8 mouse cellular contexts compared by ENCODE assay signal in genomic region chr13:94063156-94063555, GRCm38 (mm10). TPM values are rescaled to one million over a fixed set of nuclear protein-coding genes. Genes with fewer than 3 reads are reported as not detected.
DNase-seq lines count a peak whose midpoint lies in the region; ATAC-seq and TF ChIP-seq lines count a peak whose summit lies in the region.

No protein-coding gene starts in this region.

- TF ChIP-seq CTCF in layer of hippocampus, adult 2 months (conservative IDR thresholded peaks at IDR 0.05): peak; percentile 60

- peaks cover 2% of the 10 kb centered on the region; the same call in 1 of the 2 replicates for H3K9me3 ChIP-seq in heart, embryonic 11.5 days (replicated peaks; ENCODE audit: control insufficient read depth, low read length)

- no peak overlapping the region; the same call in 1 of the 2 replicates for H3K9ac ChIP-seq in heart, embryonic 11.5 days (ENCODE audit: low read depth, low read length)

- 47% methylated on average over 8 of the region's 8 CpGs for WGBS in heart, embryonic 11.5 days (ENCODE audit: insufficient replicate concordance)

- no peak for DNase-seq in layer of hippocampus, adult 2 months (ENCODE audit: low spot score in 2 of 2)
- no peak for DNase-seq in layer of hippocampus, adult 11-12 months (ENCODE audit: low spot score)
- peak; percentile 71 for DNase-seq in kidney, postnatal 14 days
- DNase-seq in gastrocnemius, adult 18-20 months (ENCODE audit: low spot score): no peak
- no peak for DNase-seq in testis, postnatal 14 days (ENCODE audit: low spot score)
- DNase-seq in right cerebral cortex, adult 18-20 months: no peak

- no peaks in the 10 kb centered on the region for H3K36me3 ChIP-seq in heart, embryonic 11.5 days (ENCODE audit: control insufficient read depth, insufficient read depth, low read length)

- no peak overlapping the region for H3K27ac ChIP-seq in layer of hippocampus, adult 2 months
- H3K27ac ChIP-seq in heart, embryonic 11.5 days (ENCODE audit: low read depth, low read length): no peak overlapping the region; the same call in 1 of the 2 replicates

- H3K4me3 ChIP-seq in layer of hippocampus, adult 2 months: no peak overlapping the region
- no peak overlapping the region for H3K4me3 ChIP-seq in heart, embryonic 11.5 days (ENCODE audit: low read depth, low read length)

- peaks cover 54% of the 10 kb centered on the region for H3K4me1 ChIP-seq in heart, embryonic 11.5 days (ENCODE audit: control insufficient read depth, insufficient read depth, low read length)

- no peak for ATAC-seq in heart, embryonic 11.5 days (replicated peaks; ENCODE audit: insufficient number of reproducible peaks, low FRiP score, low TSS enrichment)
- peak; percentile 58; the same call in 1 of the 2 replicates for ATAC-seq in megakaryocyte-erythroid progenitor cell, adult 5-6 weeks (replicated peaks; ENCODE audit: low FRiP score, low TSS enrichment, poor library complexity, severe bottlenecking)

- 0 out of 2 replicates have a peak, but pooled peaks cover 2% of the 10 kb centered on the region for H3K27me3 ChIP-seq in heart, embryonic 11.5 days (ENCODE audit: control insufficient read depth, insufficient read depth, low read length)

- H3K4me2 ChIP-seq in heart, embryonic 11.5 days: peak overlapping the region; percentile 50

RNA-seq across cellular contexts. Expression of gene Lhfpl2, which starts 5.6 kb away (rescaled TPM):
- 10 to 100 TPM; 25.1 to 26.5 TPM for total RNA-seq in layer of hippocampus, adult 2 months (2021)
- polyA plus RNA-seq in heart, embryonic 11.5 days (2014; fragmentation: Nextera tagmentation; extraction: Ambion mirVana): 18.5 and 24.8 TPM in 2 replicates
- 21.4 and 29.7 TPM in 2 replicates for total RNA-seq in megakaryocyte-erythroid progenitor cell, adult 5-6 weeks (2014; fragmentation: Nextera tagmentation)
- 22.9 and 24.2 TPM in 2 replicates for total RNA-seq in megakaryocyte-erythroid progenitor cell, adult 5-6 weeks (2017)
- 1 to 10 TPM; 1.5 to 4.6 TPM for total RNA-seq in gastrocnemius, adult 18-20 months (2021)
